Mouse (Mus musculus): ENCODE measurements around the gene Ephx4.

- TF ChIP-seq GATA1 (IDR thresholded peaks at IDR 0.05; ENCODE audit: borderline replicate concordance, low read length) (no peak), FLI1 (IDR thresholded peaks at IDR 0.05; ENCODE audit: low read length) (no peak)
Observed at GRCm38 (mm10) chr5:107355801-107356200, 46.7 kb upstream of the Ephx4 start.

Measured in megakaryocyte, embryonic 14.5 days (primary cell).